Mouse (Mus musculus) intestine, postnatal 0 days (tissue): ENCODE results near the gene Grifin. TPM values are rescaled to one million over a fixed set of nuclear protein-coding genes. Genes with fewer than 3 reads are reported as not detected.
A peak's percentile ranks its signal among the peaks of the same experiment; 100 is the strongest.

Source experiments
- ATAC-seq: fragments of 200-750 bp; cut with Nextera tagmentation; 2 replicates; pipeline ENCODE4 v1.8.0; 2017; ENCODE audit warnings: mild to moderate bottlenecking, moderate TSS enrichment, moderate library complexity
- H3K27ac ChIP-seq: fragments of 300-500 bp; sonication (generic); 2 replicates; pipeline ENCODE4 v1.5.1; 2014; ENCODE audit warnings: mild to moderate bottlenecking, low read depth, low read length, moderate library complexity
- H3K27me3 ChIP-seq: fragments of 300-500 bp; sonication (generic); replicated peaks from 2 replicates; pipeline ENCODE4 v1.6.1; 2014; ENCODE audit warnings: low read length, mixed read lengths; ENCODE audit not compliant: control insufficient read depth, insufficient read depth
- H3K36me3 ChIP-seq: fragments of 300-500 bp; sonication (generic); 2 replicates; pipeline ENCODE4 v1.6.1; 2014; ENCODE audit warnings: mild to moderate bottlenecking, moderate library complexity; ENCODE audit not compliant: control insufficient read depth, insufficient read depth
- H3K4me1 ChIP-seq: fragments of 300-500 bp; sonication (generic); replicated peaks from 2 replicates; pipeline ENCODE4 v1.6.1; 2014; ENCODE audit warnings: antibody characterized with exemption, low read length, mixed read lengths; ENCODE audit not compliant: control insufficient read depth, insufficient read depth
- H3K4me2 ChIP-seq: fragments of 300-500 bp; sonication (generic); replicated peaks from 2 replicates; pipeline ENCODE4 v1.6.1; 2014; ENCODE audit warnings: low read depth, mild to moderate bottlenecking, moderate library complexity
- H3K4me3 ChIP-seq: fragments of 300-500 bp; sonication (generic); 2 replicates; pipeline ENCODE4 v1.5.1; 2014; ENCODE audit warnings: low read depth, low read length
- H3K9ac ChIP-seq: fragments of 300-500 bp; sonication (generic); 2 replicates; pipeline ENCODE4 v1.6.1; 2014; ENCODE audit warnings: mild to moderate bottlenecking, low read depth, low read length
- H3K9me3 ChIP-seq: fragments of 300-500 bp; sonication (generic); 2 replicates; pipeline ENCODE4 v1.6.1; 2016; ENCODE audit warnings: mixed run types; ENCODE audit not compliant: control insufficient read depth
- CTCF ChIP-seq: sonication (generic); IDR thresholded peaks from 2 replicates; pipeline ENCODE4 v1.5.1; 2016; ENCODE audit warnings: low read depth, mild to moderate bottlenecking, control low read depth, antibody characterized with exemption, moderate library complexity
- WGBS: fragments of 180-500 bp; shearing (Covaris S2); extraction: QIAGEN DNeasy Blood & Tissue Kit; methylation state at CpG from one replicate; pipeline ENCODE4 v1.1.7; 2014; 5-methylcytosine and 5-hydroxymethylcytosine counted together
- polyA plus RNA-seq: library from polyadenylated mRNA; unstranded; fragments of >200 nt; fragmentation: Nextera tagmentation; extraction: Ambion mirVana; gene quantifications from 2 replicates; pipeline ENCODE4 v1.2.1, GENCODE M21; 2015

The Grifin gene
- polyA plus RNA-seq, 1 experiment from 2014 or later = 1.5 TPM

- H3K4me2 ChIP-seq = no peak overlapping the region
- ATAC-seq = no peak
- no peak overlapping the region for H3K4me3 ChIP-seq
- 83% methylated on average over 13 of the region's 13 CpGs for WGBS
- 0 out of 2 replicates have a peak, but pooled peaks have one; percentile 12 for TF ChIP-seq CTCF
- no peaks in the 10 kb centered on the region for H3K36me3 ChIP-seq
- no peak overlapping the region for H3K27ac ChIP-seq
- no peaks in the 10 kb centered on the region for H3K27me3 ChIP-seq
- no peaks in the 10 kb centered on the region for H3K9me3 ChIP-seq
- H3K4me1 ChIP-seq = no peaks in the 10 kb centered on the region
- no peak overlapping the region for H3K9ac ChIP-seq
These were observed 5.5 kb upstream of the Grifin start for GRCm38 (mm10) chr5:140570223-140570870.

DNA sequence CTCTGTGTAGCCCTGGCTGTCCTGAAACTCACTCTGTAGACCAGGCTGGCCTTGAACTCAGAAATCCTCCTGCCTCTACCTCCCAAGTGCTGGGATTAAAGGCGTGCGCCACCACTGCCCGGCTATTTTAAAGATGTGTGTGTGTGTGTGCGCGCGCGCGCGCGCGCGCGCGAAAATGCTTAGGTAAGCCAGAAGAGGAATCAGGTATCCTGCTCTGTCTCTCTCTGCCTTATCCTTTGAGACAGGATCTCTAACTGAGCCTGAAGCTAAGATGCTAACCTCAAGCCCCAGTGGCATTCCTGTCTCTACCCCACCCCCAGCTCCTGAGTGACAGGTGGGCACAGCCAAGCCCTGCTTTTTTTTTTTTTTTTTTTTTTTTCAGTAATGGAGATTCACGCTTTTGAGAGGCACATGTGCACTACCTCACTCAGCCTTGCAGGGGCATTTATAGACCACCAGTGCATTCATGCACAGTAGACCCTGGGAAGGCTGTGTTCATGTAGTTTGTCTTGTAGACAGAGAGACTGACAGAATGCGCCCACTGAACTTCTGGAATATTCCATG lies 4.2 kb upstream of the Grifin start:
- ATAC-seq = no peak
- Histone ChIP-seq H3K9me3 (no peaks in the 10 kb centered on the region), H3K4me2 (no peak overlapping the region), H3K9ac (no peak overlapping the region), H3K4me3 (no peak overlapping the region), H3K4me1 (peaks cover 5% of the 10 kb centered on the region; the same call in 1 of the 2 replicates), H3K27me3 (no peaks in the 10 kb centered on the region), H3K27ac (no peak overlapping the region), H3K36me3 (no peaks in the 10 kb centered on the region)
- no peak for TF ChIP-seq CTCF
- 80% methylated on average over 16 of the region's 16 CpGs for WGBS

DNA sequence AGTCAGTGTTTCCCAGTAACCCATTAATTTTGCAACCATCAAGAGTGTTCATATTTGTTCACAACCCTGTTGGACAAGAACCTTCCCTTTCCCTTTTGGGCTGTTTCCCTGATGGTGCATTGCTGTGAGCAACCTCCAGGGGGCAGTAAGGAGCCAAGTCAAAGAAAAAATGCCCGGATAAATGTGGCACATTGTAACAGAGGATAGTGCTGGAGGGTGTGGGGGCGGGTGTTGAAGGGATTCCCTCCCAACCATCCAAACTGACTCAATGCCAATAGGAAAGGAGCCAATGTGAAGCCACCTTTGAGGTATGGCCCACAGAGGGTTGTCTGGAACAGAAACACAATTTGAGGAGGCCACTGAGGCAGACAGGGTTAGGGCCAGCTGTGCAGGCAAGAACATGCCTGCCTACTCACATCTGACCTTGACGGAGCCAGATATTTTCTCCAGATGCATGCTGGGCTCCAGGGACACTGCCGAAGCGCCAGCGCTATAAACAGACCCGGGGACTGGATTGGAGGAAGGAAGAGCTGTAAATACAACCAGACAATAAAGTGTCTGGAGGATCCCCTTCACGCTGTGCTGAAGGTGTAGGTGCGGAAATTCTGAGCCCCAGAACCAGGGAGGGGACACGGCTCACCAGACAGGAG lies 3.6 kb upstream of the Grifin start:
- WGBS = 19% methylated on average over 10 of the region's 10 CpGs
- Histone ChIP-seq H3K9me3 (no peaks in the 10 kb centered on the region), H3K36me3 (no peaks in the 10 kb centered on the region), H3K27ac (no peak overlapping the region), H3K4me1 (peaks cover 5% of the 10 kb centered on the region; the same call in 1 of the 2 replicates), H3K4me2 (no peak overlapping the region), H3K4me3 (no peak overlapping the region), H3K27me3 (no peaks in the 10 kb centered on the region), H3K9ac (no peak overlapping the region)
- ATAC-seq = no peak
- TF ChIP-seq CTCF = peak; percentile 91

DNA sequence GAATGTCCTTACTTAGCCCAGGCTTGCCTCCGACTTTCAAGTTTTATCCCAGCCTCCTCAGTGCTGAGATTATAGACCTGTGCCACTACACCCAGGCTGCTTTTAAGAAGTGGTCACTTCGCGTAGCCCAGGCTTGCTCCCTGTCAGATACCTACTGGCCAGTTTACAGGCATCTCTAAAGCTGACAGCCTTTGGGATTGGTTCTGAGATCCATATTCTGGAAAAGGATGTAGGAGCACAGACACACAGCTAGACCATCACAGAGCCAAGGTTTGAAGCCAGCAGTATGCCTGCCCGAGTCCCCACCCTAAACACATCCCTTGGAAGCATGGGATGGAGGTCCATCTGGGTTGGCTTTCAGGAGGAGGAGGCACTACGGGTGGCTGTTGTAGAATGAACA lies 2.9 kb upstream of the Grifin start:
- Histone ChIP-seq H3K27me3 (no peaks in the 10 kb centered on the region), H3K4me2 (no peak overlapping the region), H3K4me1 (peaks cover 5% of the 10 kb centered on the region; the same call in 1 of the 2 replicates), H3K9me3 (no peaks in the 10 kb centered on the region), H3K9ac (no peak overlapping the region), H3K4me3 (no peak overlapping the region), H3K27ac (no peak overlapping the region), H3K36me3 (no peaks in the 10 kb centered on the region)
- WGBS = 90% methylated on average over 5 of the region's 5 CpGs
- ATAC-seq = no peak
- no peak for TF ChIP-seq CTCF

- no peaks in the 10 kb centered on the region for H3K9me3 ChIP-seq
- no peak for TF ChIP-seq CTCF
- H3K4me1 ChIP-seq = peaks cover 5% of the 10 kb centered on the region; the same call in 1 of the 2 replicates
- 43% methylated on average over 11 of the region's 11 CpGs for WGBS
- H3K27me3 ChIP-seq = no peaks in the 10 kb centered on the region
- H3K9ac ChIP-seq = no peak overlapping the region
- no peak overlapping the region for H3K4me2 ChIP-seq
- H3K4me3 ChIP-seq = no peak overlapping the region
- no peak for ATAC-seq
- H3K36me3 ChIP-seq = no peaks in the 10 kb centered on the region
- H3K27ac ChIP-seq = no peak overlapping the region
These were observed 2.5 kb upstream of the Grifin start for GRCm38 (mm10) chr5:140567321-140567720.

DNA sequence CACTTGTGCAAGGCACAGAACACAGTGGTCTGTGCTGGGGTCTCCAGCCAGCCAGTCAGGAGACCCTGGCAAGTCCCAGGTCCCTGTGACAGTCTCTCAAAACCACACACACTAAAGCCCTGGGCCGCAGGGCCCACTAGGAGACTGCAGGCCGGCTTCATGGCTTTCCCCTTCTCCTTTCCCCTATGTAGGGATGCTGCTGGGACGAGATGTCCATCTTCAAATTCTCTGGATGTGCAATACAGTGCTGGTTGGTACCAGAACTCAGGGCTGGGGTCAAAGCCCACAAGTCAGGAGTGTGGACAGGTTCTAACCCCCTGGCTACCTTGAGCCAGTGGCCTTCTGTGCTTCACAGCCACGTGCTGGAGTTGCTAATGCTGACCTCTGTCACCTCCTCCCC lies 1.4 kb upstream of the Grifin start:
- TF ChIP-seq CTCF = no peak
- 83% methylated on average over 4 of the region's 4 CpGs for WGBS
- Histone ChIP-seq H3K36me3 (no peaks in the 10 kb centered on the region), H3K4me3 (no peak overlapping the region), H3K27ac (no peak overlapping the region), H3K27me3 (no peaks in the 10 kb centered on the region), H3K4me2 (no peak overlapping the region), H3K9ac (no peak overlapping the region), H3K9me3 (no peaks in the 10 kb centered on the region), H3K4me1 (peaks cover 5% of the 10 kb centered on the region; the same call in 1 of the 2 replicates)
- no peak for ATAC-seq
